Mouse (Mus musculus) embryonic fibroblast, embryonic 13.5 days (primary cell): ENCODE data around the gene C1ra.

Source experiments
- CTCF ChIP-seq: IDR thresholded peaks from 2 replicates; pipeline ENCODE4 v1.5.1; 2011; ENCODE audit warnings: mild to moderate bottlenecking, control low read depth, low read length, moderate library complexity, borderline replicate concordance; ENCODE audit not compliant: insufficient read depth
- POLR2A ChIP-seq: IDR thresholded peaks from 2 replicates; pipeline ENCODE4 v1.6.1; 2011; ENCODE audit warnings: low read depth, mild to moderate bottlenecking, control low read depth, low read length, moderate library complexity

DNA sequence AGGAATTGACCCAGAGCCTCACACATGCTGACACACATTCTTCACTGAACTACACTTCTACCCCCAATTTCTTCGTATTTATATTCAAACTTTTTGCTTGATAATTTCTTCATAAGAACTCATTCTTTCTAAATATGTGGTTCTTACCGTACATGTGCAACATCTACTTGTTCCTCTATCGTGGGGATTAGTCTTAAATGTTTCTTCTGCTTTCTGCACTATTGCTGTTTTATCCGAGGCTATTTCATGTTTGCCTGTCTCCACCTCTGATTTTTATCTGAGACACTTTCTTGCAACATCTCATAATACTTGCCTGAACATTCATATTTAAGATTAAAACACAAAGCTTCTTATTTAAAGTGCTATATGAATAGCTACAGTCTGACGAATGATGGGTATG lies 16.2 kb upstream of the C1ra start:
- TF ChIP-seq CTCF (no peak), POLR2A (no peak)
